Mouse (Mus musculus) stomach, postnatal 0 days (tissue): ENCODE data around the gene Igsf6.

Experiments used
- CTCF ChIP-seq: IDR thresholded peaks from 2 replicates; pipeline ENCODE4 v1.5.1; 2016; ENCODE audit warnings: antibody characterized with exemption, low read depth, mild to moderate bottlenecking, moderate library complexity
- EP300 ChIP-seq: optimal IDR thresholded peaks from 2 replicates; pipeline ENCODE3; 2016; ENCODE audit warnings: antibody characterized with exemption

GRCm38 (mm10) chr7:121045671-121046453, 28.5 kb downstream of the Igsf6 start:
- TF ChIP-seq CTCF: no peak
- TF ChIP-seq EP300: no peak
